Mouse (Mus musculus) midbrain, postnatal 0 days (tissue): ENCODE results near the gene Tmem37. TPM values are rescaled to one million over a fixed set of nuclear protein-coding genes. Genes with fewer than 3 reads are reported as not detected.

Experiments used
- ATAC-seq: fragments of 200-750 bp; cut with Nextera tagmentation; 2 replicates; pipeline ENCODE4 v1.8.0; 2017; ENCODE audit warnings: moderate number of reproducible peaks, mild to moderate bottlenecking, moderate TSS enrichment, moderate library complexity; ENCODE audit not compliant: low FRiP score
- DNase-seq: peaks from one replicate; pipeline ENCODE4 v3.0.0-alpha.2; 2015; ENCODE audit warnings: low spot score
- H3K27ac ChIP-seq: fragments of 300-500 bp; sonication (generic); 2 replicates; pipeline ENCODE4 v1.5.1; 2014; ENCODE audit warnings: low read depth, mild to moderate bottlenecking, low read length, mixed read lengths
- H3K27me3 ChIP-seq: fragments of 300-500 bp; sonication (generic); 2 replicates; pipeline ENCODE4 v1.6.1; 2014; ENCODE audit warnings: low read length, control low read depth, mixed read lengths; ENCODE audit not compliant: insufficient read depth
- H3K36me3 ChIP-seq: fragments of 300-500 bp; sonication (generic); 2 replicates; pipeline ENCODE4 v1.6.1; 2014; ENCODE audit warnings: low read length, control low read depth, mixed read lengths; ENCODE audit not compliant: insufficient read depth
- H3K4me1 ChIP-seq: fragments of 300-500 bp; sonication (generic); 2 replicates; pipeline ENCODE4 v1.6.1; 2014; ENCODE audit warnings: mild to moderate bottlenecking, control low read depth, antibody characterized with exemption, low read length, mixed read lengths; ENCODE audit not compliant: insufficient read depth
- H3K4me2 ChIP-seq: fragments of 300-500 bp; sonication (generic); 2 replicates; pipeline ENCODE4 v1.6.1; 2014; ENCODE audit warnings: low read depth, mild to moderate bottlenecking, low read length, mixed read lengths; ENCODE audit not compliant: poor library complexity, severe bottlenecking
- H3K4me3 ChIP-seq: fragments of 300-500 bp; sonication (generic); 2 replicates; pipeline ENCODE4 v1.5.1; 2014; ENCODE audit warnings: low read depth, mild to moderate bottlenecking, low read length, moderate library complexity
- H3K9ac ChIP-seq: fragments of 300-500 bp; sonication (generic); replicated peaks from 2 replicates; pipeline ENCODE4 v1.6.1; 2014; ENCODE audit warnings: mild to moderate bottlenecking, low read length, moderate library complexity, mixed read lengths; ENCODE audit not compliant: poor library complexity, severe bottlenecking
- H3K9me3 ChIP-seq: fragments of 300-500 bp; sonication (generic); 2 replicates; pipeline ENCODE4 v1.6.1; 2016; ENCODE audit warnings: low read length, control low read depth
- CTCF ChIP-seq: IDR thresholded peaks from 2 replicates; pipeline ENCODE4 v1.5.1; 2016; ENCODE audit warnings: antibody characterized with exemption, mild to moderate bottlenecking
- WGBS: fragments of 180-500 bp; shearing (Covaris S2); extraction: QIAGEN DNeasy Blood & Tissue Kit; methylation state at CpG from one replicate; pipeline ENCODE4 v1.1.7; 2014; 5-methylcytosine and 5-hydroxymethylcytosine counted together
- polyA plus RNA-seq: library from polyadenylated mRNA; unstranded; fragments of >200 nt; fragmentation: Nextera tagmentation; extraction: Ambion mirVana; gene quantifications from 2 replicates; pipeline ENCODE4 v1.2.1, GENCODE M21; 2015
- total RNA-seq: library from RNA; depleted of rRNA; stranded (reverse); fragments of >200 nt; gene quantifications from 2 replicates; pipeline ENCODE4 v1.2.3, GENCODE M21; 2014

The Tmem37 gene
- total and polyA plus RNA-seq, 2 experiments from 2014 or later = 4.0 to 7.5 TPM

DNA sequence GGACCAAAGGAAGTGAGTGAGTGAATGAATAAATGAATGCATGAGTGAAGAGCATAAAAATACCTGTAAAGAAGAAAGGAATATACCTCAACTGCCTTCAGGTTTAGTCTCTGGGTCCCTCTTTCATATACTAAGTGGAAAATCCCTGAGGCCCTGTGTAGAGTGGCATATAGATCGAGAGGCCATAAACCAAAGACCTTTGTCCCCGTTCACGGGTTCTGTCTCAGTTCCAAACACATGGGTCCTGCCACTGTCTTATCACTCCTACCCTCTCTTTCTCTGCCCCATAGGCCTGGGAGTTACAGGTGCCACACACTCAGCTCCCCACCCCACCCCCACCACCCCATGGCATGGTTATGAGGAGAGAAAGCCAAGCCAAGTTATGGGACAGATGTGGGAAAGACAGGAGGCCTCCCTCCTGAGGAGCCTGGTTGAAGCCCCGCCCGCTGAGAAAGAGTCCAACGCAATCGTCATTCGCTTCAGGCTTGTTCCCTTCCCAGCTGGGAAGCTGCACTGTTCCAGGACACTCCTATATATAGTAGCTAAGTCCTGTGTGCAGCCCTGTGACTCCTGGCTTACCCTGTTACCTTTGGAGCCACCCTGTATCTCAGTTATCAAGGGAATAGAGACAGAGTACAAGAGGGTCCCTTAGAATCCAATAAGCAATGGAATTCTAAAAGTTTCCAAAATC lies 17.2 kb upstream of the Tmem37 start:
- H3K9ac ChIP-seq = no peak overlapping the region
- no peak for TF ChIP-seq CTCF
- H3K36me3 ChIP-seq = no peaks in the 10 kb centered on the region
- no peak overlapping the region for H3K4me2 ChIP-seq
- no peak overlapping the region for H3K4me3 ChIP-seq
- ATAC-seq = no peak
- no peaks in the 10 kb centered on the region for H3K4me1 ChIP-seq
- no peak for DNase-seq
- no peaks in the 10 kb centered on the region for H3K27me3 ChIP-seq
- H3K9me3 ChIP-seq = peaks cover 3% of the 10 kb centered on the region; the same call in 1 of the 2 replicates
- H3K27ac ChIP-seq = no peak overlapping the region
- 87% methylated on average over 8 of the region's 8 CpGs for WGBS

DNA sequence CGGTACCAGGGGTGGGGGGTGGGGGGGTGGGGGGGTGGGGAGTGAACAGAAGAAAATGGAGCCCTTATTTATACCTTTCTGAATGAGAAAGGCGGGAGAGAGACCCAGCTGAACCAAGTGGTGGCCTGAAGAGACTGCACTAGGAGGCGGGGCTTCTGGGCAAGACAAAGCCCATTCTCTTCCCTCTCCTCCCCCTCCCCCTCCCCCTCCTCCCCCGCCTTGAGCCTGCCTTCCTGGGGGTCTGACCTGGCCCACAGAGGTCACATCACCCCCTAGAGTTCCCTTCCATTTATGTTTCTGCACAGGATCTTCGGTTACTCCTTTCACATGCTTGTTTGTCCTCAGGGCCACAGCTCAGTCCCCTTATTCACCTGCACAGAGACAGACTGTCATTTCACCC lies 15.3 kb upstream of the Tmem37 start:
- 23% methylated on average over 4 of the region's 5 CpGs for WGBS
- H3K9ac ChIP-seq = no peak overlapping the region
- no peak for ATAC-seq

DNA sequence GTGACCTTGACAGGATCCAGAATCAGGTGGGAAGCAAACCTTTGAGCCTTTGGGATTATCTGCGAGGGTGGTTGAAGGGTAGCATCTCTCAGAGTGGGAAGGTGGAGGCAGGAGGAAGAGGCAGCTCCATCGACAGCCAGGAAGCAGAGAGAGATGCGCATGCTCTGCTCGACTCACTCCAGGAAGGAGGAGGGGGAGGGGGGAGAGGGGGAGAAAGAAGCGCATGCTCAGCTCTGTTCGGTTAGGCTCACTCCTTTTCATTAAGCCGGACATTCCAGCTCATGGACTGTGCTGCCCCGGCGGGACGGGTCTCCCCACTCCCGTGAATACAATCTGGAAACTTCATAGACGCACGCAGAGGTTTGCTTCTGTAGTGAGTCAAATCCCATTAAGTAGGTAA lies 12.8 kb upstream of the Tmem37 start:
- no peak for DNase-seq
- WGBS = 42% methylated on average over 13 of the region's 13 CpGs
- H3K4me3 ChIP-seq = no peak overlapping the region

More for the DNA sequence above, 15.3 kb upstream of the Tmem37 start:
- Histone ChIP-seq H3K36me3 (no peaks in the 10 kb centered on the region), H3K4me1 (no peaks in the 10 kb centered on the region), H3K4me2 (no peak overlapping the region), H3K27ac (no peak overlapping the region), H3K9me3 (peaks cover 3% of the 10 kb centered on the region; the same call in 1 of the 2 replicates), H3K27me3 (no peaks in the 10 kb centered on the region), H3K4me3 (no peak overlapping the region)
- no peak for TF ChIP-seq CTCF
- DNase-seq = no peak

DNA sequence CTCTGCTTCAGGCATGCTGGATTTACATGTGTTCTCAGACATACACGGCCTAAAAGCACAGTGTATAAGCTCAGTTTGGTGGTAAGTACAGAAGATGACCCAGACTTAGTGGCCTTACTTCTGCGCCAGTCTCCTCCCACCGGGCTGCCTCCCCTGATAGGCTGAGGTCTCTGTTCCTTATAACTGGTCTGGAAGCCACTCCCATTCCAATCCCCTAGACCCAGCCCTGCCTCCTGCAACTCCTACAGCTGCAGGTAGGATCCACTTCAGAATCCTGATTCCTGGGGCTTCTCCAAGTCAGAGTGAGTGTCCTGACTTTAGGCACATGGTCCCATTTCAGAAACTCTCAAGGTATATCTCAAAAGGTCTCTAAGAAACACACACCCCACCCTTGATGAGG lies 11.8 kb upstream of the Tmem37 start:
- WGBS = 65% methylated on average over 3 of the region's 3 CpGs
- ATAC-seq = no peak
- H3K4me1 ChIP-seq = no peaks in the 10 kb centered on the region

More for the DNA sequence above, 12.8 kb upstream of the Tmem37 start:
- H3K9ac ChIP-seq = no peak overlapping the region
- H3K4me1 ChIP-seq = no peaks in the 10 kb centered on the region
- H3K36me3 ChIP-seq = no peaks in the 10 kb centered on the region
- H3K27me3 ChIP-seq = no peaks in the 10 kb centered on the region
- no peak for ATAC-seq
- no peaks in the 10 kb centered on the region for H3K9me3 ChIP-seq
- H3K27ac ChIP-seq = no peak overlapping the region
- no peak for TF ChIP-seq CTCF
- no peak overlapping the region for H3K4me2 ChIP-seq

DNA sequence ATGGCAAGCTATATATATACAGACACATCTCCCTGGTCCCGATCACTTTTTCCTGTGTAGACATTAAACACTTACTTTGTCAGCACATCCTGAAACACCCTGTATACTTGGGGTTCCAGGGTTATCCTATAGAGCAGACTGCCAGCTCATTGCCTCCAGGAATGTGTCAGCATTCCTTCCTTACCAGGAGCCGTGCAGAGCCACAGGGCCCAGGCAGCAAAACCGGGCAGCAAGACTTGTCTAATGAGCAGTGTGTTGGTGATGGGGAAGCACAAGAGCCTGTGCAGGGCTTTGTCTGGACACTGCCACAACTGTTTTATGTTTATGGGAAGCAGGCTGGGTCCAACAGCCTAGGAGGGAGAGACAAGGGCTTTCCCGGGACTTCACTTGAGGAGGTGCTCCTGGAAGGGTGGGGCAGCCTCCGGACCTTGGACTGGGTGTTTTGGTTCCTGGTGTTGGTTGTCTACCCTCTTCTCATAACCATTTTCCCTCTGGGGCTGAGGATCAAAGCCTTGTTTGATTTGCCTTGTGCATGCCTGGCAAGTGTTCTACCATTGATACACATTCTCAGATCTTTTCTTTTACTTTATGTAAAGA lies 10.1 kb upstream of the Tmem37 start:
- H3K36me3 ChIP-seq = no peaks in the 10 kb centered on the region
- no peak overlapping the region for H3K9ac ChIP-seq
- DNase-seq = no peak
- no peak overlapping the region for H3K27ac ChIP-seq
- ATAC-seq = no peak
- H3K4me1 ChIP-seq = no peaks in the 10 kb centered on the region
- H3K4me2 ChIP-seq = no peak overlapping the region
- no peaks in the 10 kb centered on the region for H3K9me3 ChIP-seq
- H3K27me3 ChIP-seq = no peaks in the 10 kb centered on the region
- no peak for TF ChIP-seq CTCF
- 69% methylated on average over 5 of the region's 5 CpGs for WGBS
- no peak overlapping the region for H3K4me3 ChIP-seq

More for the DNA sequence above, 11.8 kb upstream of the Tmem37 start:
- Histone ChIP-seq H3K27me3 (no peaks in the 10 kb centered on the region), H3K27ac (no peak overlapping the region), H3K4me2 (no peak overlapping the region), H3K9ac (no peak overlapping the region), H3K9me3 (no peaks in the 10 kb centered on the region), H3K4me3 (no peak overlapping the region), H3K36me3 (no peaks in the 10 kb centered on the region)
- no peak for TF ChIP-seq CTCF
- DNase-seq = no peak

DNA sequence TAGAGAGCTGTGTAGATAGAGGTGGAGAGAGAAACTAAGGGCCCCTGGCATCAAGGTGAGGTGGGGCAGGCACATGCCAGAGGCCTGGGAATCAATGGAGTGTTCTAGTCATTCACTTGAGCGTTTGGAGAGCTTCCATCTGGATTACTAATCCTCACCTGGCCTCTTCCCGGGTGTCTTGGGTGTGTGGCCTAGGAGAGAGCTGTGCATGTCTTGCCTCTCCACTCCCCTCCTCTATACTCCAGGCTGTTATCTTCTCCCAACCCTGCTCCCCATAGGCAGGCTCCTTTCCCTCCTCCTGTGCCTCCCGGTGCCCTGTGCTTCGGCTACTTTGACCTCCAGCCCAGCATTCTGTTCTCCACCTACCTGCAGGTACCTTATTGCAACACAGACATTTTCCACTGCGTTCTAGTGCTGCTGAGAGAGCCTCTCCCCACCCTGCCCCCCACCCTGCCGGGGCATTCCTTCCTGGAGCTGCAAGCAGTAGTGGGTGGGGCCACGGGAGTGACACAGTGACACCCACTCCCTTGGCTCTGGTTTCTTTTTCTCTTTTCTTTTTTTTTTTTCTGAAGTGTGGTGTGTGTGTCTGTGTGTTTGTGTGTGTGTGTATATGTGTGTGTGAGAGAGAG lies 9.2 kb upstream of the Tmem37 start:
- Histone ChIP-seq H3K27ac (no peak overlapping the region), H3K4me3 (no peak overlapping the region), H3K9me3 (no peaks in the 10 kb centered on the region), H3K4me2 (no peak overlapping the region), H3K4me1 (no peaks in the 10 kb centered on the region), H3K36me3 (no peaks in the 10 kb centered on the region), H3K27me3 (no peaks in the 10 kb centered on the region), H3K9ac (no peak overlapping the region)
- 59% methylated on average over 7 of the region's 7 CpGs for WGBS
- TF ChIP-seq CTCF = no peak
- ATAC-seq (no peak), DNase-seq (no peak)
